Mouse (Mus musculus) ES-Bruce4 (cell line): ENCODE measurements at regions not wholly inside any gene's neighbourhood (a gene's known extent, or its start where the extent isn't known, plus 50 kb on each side); places are given as distances from the start of the nearest gene placed in this dataset.

Source experiments
- H3K27ac ChIP-seq: 2 replicates; pipeline ENCODE4 v1.5.1; 2012; ENCODE audit warnings: low read length, inconsistent platforms; ENCODE audit not compliant: insufficient read depth
- H3K27me3 ChIP-seq: 2 replicates; pipeline ENCODE4 v1.6.1; 2012; ENCODE audit warnings: mild to moderate bottlenecking, low read length, inconsistent platforms; ENCODE audit not compliant: control insufficient read depth, poor library complexity, insufficient read depth, severe bottlenecking
- H3K36me3 ChIP-seq: 2 replicates; pipeline ENCODE4 v1.6.1; 2012; ENCODE audit warnings: inconsistent platforms, mild to moderate bottlenecking, low read length, moderate library complexity; ENCODE audit not compliant: control insufficient read depth, poor library complexity, insufficient read depth, severe bottlenecking
- H3K4me1 ChIP-seq: one replicate; pipeline ENCODE4 v1.8.1; 2011; ENCODE audit warnings: low read length; ENCODE audit not compliant: control insufficient read depth, insufficient read depth
- H3K4me3 ChIP-seq: 2 replicates; pipeline ENCODE4 v1.5.1; 2011; ENCODE audit warnings: low read depth, mild to moderate bottlenecking, low read length
- H3K9ac ChIP-seq: 2 replicates; pipeline ENCODE4 v1.6.1; 2012; ENCODE audit warnings: low read depth, mild to moderate bottlenecking, inconsistent platforms; ENCODE audit not compliant: poor library complexity, severe bottlenecking
- H3K9me3 ChIP-seq: replicated peaks from 2 replicates; pipeline ENCODE4 v1.6.1; 2012; ENCODE audit warnings: mild to moderate bottlenecking, low read length, inconsistent platforms; ENCODE audit not compliant: control insufficient read depth, poor library complexity, insufficient read depth, severe bottlenecking
- CTCF ChIP-seq: IDR thresholded peaks from one replicate; pipeline ENCODE4 v1.8.1; 2011; ENCODE audit warnings: low read depth, low read length
- EP300 ChIP-seq: IDR thresholded peaks from 2 replicates; pipeline ENCODE4 v1.6.1; 2011; ENCODE audit warnings: low read depth, low read length; ENCODE audit not compliant: insufficient read depth
- POLR2A ChIP-seq: IDR thresholded peaks from one replicate; pipeline ENCODE4 v1.8.1; 2011; ENCODE audit warnings: low read length; ENCODE audit not compliant: insufficient read depth

DNA sequence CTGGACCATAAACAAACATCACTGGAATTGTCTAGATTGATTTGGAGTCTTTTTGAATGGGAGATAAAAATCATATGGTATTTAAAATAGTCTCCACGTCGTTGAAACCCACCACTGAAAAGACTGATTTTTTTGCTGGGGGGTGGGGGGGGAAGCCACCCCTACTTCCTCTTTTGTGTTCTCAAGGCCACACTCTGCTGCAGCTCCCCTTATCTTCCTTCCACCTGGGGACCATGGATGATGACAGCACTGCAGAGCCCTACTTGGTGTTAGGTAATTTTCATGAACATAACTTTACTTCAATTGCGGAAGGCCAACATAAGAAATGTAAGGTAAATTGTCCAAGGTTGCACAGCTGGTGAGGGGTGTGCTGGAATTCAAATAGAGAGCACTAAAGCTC lies 232.4 kb upstream of the Vrk2 start:
- no peak overlapping the region for H3K9ac ChIP-seq
- no peak overlapping the region for H3K4me3 ChIP-seq
- H3K4me1 ChIP-seq: no peaks in the 10 kb centered on the region
- H3K27me3 ChIP-seq: no peaks in the 10 kb centered on the region
- TF ChIP-seq POLR2A: no peak
- no peak for TF ChIP-seq EP300
- TF ChIP-seq CTCF: no peak
- H3K9me3 ChIP-seq: no peaks in the 10 kb centered on the region
- no peaks in the 10 kb centered on the region for H3K36me3 ChIP-seq
- no peak overlapping the region for H3K27ac ChIP-seq

- no peak overlapping the region for H3K9ac ChIP-seq
- H3K27me3 ChIP-seq: no peaks in the 10 kb centered on the region
- no peaks in the 10 kb centered on the region for H3K4me1 ChIP-seq
- H3K27ac ChIP-seq: no peak overlapping the region
- H3K4me3 ChIP-seq: no peak overlapping the region
- no peaks in the 10 kb centered on the region for H3K36me3 ChIP-seq
- no peaks in the 10 kb centered on the region for H3K9me3 ChIP-seq
- TF ChIP-seq EP300 (no peak), CTCF (no peak), POLR2A (no peak)
Measured at GRCm38 (mm10) chr11:26824080-26824727, 230.4 kb upstream of the Vrk2 start.

GRCm38 (mm10) chr11:26821091-26821490 lies 227.3 kb upstream of the Vrk2 start:
- no peak overlapping the region for H3K9ac ChIP-seq
- no peaks in the 10 kb centered on the region for H3K9me3 ChIP-seq
- H3K27me3 ChIP-seq: no peaks in the 10 kb centered on the region
- H3K4me3 ChIP-seq: no peak overlapping the region
- TF ChIP-seq CTCF: no peak
- TF ChIP-seq EP300: no peak
- no peak for TF ChIP-seq POLR2A
- no peaks in the 10 kb centered on the region for H3K36me3 ChIP-seq
- no peak overlapping the region for H3K27ac ChIP-seq
- no peaks in the 10 kb centered on the region for H3K4me1 ChIP-seq

DNA sequence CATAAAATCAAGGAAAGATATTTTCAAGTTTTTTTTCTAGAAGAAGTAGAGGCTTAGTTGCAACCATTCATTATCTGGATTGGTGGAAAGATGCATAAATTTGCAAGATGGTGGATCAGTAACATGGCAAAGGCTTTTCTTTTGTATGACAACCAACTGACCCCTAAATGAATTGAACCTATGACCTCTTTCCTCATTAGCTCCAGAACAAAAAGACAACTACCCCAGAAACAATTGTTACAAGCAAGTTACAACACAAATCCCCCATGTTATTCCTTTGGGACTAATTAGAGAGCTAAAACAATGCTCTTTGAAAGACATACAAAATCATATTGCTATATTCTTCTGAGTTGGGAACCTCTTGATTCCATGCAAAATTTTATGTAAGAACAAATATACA lies 223.5 kb upstream of the Vrk2 start:
- no peaks in the 10 kb centered on the region for H3K36me3 ChIP-seq
- no peaks in the 10 kb centered on the region for H3K27me3 ChIP-seq
- H3K9me3 ChIP-seq: no peaks in the 10 kb centered on the region
- TF ChIP-seq EP300 (no peak), POLR2A (no peak), CTCF (no peak)
- no peak overlapping the region for H3K4me3 ChIP-seq
- H3K4me1 ChIP-seq: no peaks in the 10 kb centered on the region
- no peak overlapping the region for H3K27ac ChIP-seq
- H3K9ac ChIP-seq: no peak overlapping the region

GRCm38 (mm10) chr11:26815104-26815503 lies 221.3 kb upstream of the Vrk2 start:
- TF ChIP-seq CTCF (no peak), EP300 (no peak), POLR2A (no peak)

DNA sequence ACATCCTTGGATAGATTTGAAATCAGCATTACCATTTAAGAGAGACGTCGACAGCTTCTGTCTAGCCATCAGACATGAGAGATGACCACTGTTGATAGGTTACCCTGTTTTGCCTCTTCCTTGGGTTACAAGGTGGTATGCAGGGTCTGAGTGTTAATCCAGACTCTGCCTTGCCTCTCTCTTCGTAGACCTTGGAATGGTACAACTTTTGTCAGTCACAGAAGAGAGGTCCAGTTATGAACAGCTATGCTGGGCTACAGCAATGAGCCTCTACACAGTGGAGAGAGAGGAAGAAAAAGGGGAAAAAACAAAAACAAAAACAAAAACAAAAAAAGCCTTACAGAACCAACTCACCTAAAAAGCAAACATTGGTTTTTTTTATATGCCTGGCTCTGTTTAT lies 220.8 kb upstream of the Vrk2 start:
- Histone ChIP-seq H3K27me3 (no peaks in the 10 kb centered on the region), H3K9ac (no peak overlapping the region), H3K27ac (no peak overlapping the region), H3K4me3 (no peak overlapping the region), H3K4me1 (no peaks in the 10 kb centered on the region), H3K9me3 (no peaks in the 10 kb centered on the region), H3K36me3 (no peaks in the 10 kb centered on the region)
- TF ChIP-seq EP300: no peak
- no peak for TF ChIP-seq CTCF
- TF ChIP-seq POLR2A: no peak

More at GRCm38 (mm10) chr11:26815104-26815503, 221.3 kb upstream of the Vrk2 start:
- Histone ChIP-seq H3K36me3 (no peaks in the 10 kb centered on the region), H3K9me3 (no peaks in the 10 kb centered on the region), H3K27ac (no peak overlapping the region), H3K9ac (no peak overlapping the region), H3K4me3 (no peak overlapping the region), H3K27me3 (no peaks in the 10 kb centered on the region), H3K4me1 (no peaks in the 10 kb centered on the region)
